Mouse (Mus musculus) heart, adult 8-10 months (tissue): Measurements from ENCODE around the gene Hdac7. TPM values are rescaled to one million over a fixed set of nuclear protein-coding genes. Genes with fewer than 3 reads are reported as not detected.
"Not testable (repeated sequence)": the region's sequence is repeated elsewhere in the genome, so short reads cannot be mapped to it uniquely, and the experiment has no call there.

Source experiments
- DNase-seq: peaks from one replicate; pipeline ENCODE4 v3.0.0; 2022; ENCODE audit warnings: low spot score
- total RNA-seq, 4 experiments: library from RNA; stranded (reverse); gene quantifications; 2 replicates each; pipeline ENCODE4 v1.2.4; 2022

The Hdac7 gene
- total RNA-seq, result 10 to 100 TPM; 22.9 to 29.0 (median 26.5) TPM

DNA sequence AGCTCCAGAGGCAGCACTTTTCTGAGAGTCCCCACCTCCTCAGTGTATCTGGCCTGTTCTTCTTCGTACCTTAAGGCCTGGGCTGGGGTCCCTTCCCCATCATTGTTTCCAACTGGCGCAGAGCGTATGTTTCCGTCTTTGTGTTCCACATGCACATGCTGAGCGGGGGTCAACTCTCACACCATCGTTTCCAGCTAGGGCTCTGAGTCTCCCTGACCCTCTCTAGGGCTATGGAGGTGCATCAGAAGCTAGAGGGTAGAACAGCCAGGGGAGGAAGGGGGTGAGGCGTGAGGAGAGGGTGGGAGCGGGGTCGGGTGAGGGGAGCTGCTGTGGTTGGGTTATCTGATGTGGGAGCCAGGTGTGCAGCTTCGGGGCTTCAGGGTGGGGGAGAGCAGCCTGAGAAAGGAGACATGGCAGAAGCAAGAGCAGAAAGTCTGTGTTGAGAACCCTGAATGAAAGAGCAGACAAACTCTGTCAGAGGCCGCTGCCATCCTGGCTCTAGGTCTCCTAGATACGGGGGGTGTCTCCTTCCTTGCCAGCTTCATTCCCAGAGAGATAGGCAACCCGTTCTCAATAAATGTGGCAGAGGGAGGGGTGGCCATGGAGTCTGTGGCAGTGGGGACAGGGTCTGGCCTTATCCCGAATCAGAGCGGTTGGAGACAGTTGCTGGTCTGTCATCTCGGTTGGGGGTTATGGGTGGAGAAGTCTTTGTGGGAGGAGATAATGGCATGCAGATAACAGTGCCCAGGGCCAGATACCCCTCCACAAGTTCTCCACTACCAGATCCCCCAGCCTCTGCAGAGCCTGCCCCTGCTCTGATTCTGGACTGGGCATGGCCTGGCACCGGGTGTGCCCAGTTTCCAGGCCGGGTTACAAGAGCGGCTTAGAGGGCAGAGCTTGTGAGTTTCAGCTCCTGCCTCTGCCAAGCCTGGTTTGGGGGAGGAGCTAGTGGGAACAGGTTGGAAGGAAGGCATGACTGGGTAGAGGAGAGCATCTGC lies at the start of gene Hdac7:
Gene Hdac7 (minus strand): TSS at position 466 of the 998 bp plus-strand sequence.
- DNase-seq, result no peak

DNA sequence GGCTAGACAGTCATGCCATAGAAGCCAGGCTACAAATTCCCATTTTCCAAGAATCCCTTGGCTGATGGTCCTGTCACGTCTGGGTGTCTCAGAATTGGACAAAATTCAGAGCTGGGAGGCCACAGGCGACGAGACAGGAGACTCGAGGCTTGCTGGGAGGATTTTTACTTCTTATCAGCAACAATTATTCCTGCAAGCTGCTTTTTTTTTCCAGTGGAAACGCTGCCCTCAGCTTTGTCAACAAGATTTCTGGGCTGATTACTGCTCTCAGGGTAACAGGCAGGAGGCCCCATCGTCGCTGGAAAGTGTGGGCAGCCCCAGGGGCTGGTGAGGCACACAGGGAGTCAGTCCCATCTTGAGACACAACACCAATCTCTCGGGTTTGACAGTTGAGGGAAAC lies 48.2 kb upstream of the Hdac7 start:
- DNase-seq, result no peak

- no peak for DNase-seq
These were observed 46.1 kb upstream of the Hdac7 start for GRCm38 (mm10) chr15:97890450-97890849.

- DNase-seq, result peak; percentile 29
These were observed 45.7 kb upstream of the Hdac7 start for GRCm38 (mm10) chr15:97890017-97890416.

GRCm38 (mm10) chr15:97887541-97888016 lies 43.3 kb upstream of the Hdac7 start:
- no peak for DNase-seq

GRCm38 (mm10) chr15:97881423-97881822 lies 37.1 kb upstream of the Hdac7 start:
- DNase-seq, result no peak

- DNase-seq, result no peak
These were observed 36.1 kb upstream of the Hdac7 start for GRCm38 (mm10) chr15:97880441-97880840.

DNA sequence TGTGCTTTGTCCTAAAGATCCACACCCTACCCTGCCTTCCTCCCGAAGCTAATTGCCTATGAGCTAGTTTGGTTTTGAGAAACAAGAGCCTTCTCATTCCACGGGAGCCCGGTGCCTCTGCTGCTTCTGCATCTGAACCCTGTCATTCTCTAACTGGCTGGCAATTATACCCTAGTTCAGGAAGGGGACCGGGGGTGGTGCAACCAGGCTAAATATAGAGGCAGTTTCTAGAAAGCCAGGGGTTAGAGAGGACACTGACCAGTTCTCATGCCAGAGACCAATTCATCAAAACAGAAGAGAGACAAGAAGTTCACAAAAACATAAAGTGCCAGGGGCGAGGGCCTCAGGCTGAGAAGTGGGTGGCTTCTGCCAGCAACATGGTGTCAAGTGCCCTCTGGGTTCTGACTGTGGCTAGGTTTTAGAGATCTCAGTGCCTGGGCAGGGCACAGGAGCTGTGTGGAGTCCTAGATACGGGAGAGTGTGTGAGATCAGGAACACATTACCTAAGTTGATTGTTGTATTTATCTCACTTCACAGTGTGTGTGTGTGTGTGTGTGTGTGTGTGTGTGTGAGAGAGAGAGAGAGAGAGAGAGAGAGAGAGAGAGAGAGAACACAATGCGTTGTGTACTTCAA lies 34.5 kb upstream of the Hdac7 start:
- peak; percentile 48 for DNase-seq

GRCm38 (mm10) chr15:97875784-97876183 lies 31.5 kb upstream of the Hdac7 start:
- DNase-seq, result no peak

GRCm38 (mm10) chr15:97873717-97874116 lies 29.4 kb upstream of the Hdac7 start:
- DNase-seq, result no peak

DNA sequence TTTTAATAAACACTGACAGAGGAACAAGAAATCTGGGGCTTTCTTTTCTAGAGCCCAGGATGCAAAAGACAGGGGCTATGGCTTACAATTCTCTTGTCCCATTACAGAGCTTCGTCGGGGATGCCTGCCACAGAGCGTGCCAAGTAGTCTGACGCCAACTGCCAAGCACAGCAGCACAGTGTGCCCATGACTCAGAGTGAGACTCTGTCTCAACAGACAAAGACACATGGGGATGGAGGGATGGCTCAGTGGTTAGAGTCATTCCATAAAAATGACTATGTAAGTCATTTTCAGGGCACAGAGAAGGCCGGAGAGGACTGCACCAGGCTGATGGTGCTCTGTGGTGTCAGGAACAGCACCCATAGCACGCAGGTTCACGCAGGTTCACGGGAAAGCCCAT lies 27.9 kb upstream of the Hdac7 start:
- DNase-seq, result no peak

GRCm38 (mm10) chr15:97871055-97872030 lies 27.0 kb upstream of the Hdac7 start:
- DNase-seq, result no peak

DNA sequence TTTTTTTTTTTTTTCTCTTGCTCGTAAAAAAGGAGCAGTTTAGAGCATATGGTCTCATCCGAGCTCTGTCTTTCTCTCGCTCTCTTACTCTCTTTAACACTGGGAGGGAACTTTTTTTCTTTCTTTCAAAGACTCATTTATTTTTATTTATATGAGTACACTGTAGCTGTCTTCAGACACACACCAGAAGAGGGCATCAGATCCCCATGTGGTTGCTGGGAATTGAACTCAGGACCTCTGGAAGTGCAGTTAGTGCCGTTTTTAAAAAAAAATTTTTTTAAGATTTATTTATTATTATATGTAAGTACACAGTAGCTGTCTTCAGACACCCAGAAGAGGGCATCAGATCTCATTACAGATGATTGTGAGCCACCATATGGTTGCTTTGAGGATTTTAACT lies 25.8 kb upstream of the Hdac7 start:
- DNase-seq, result not testable (repeated sequence)

- DNase-seq, result no peak
These were observed 24.7 kb upstream of the Hdac7 start for GRCm38 (mm10) chr15:97868985-97869384.

GRCm38 (mm10) chr15:97865988-97866387 lies 21.7 kb upstream of the Hdac7 start:
- no peak for DNase-seq

DNA sequence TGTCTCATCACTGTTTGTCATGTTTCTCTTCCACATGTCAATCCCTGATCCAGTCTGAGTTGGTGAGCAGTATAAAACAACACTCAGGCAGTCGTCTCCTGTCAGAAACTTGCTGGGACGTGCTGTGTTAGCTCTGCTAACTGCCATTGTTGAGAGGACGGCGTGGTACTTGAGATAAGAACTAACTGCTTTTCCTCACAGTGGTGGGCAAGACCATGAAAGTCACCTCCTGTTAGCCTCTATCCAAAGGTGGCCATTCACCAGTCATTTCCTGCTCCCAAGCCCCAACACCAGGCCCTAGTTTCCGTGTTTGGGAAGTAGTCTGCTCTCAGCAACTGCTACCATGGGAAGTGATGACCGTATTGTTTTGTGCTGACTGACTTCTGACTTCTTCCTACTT lies 20.9 kb upstream of the Hdac7 start:
- DNase-seq, result no peak

- DNase-seq, result no peak
These were observed 20.2 kb upstream of the Hdac7 start for GRCm38 (mm10) chr15:97864361-97865045.

GRCm38 (mm10) chr15:97863494-97863881 lies 19.2 kb upstream of the Hdac7 start:
- no peak for DNase-seq

DNA sequence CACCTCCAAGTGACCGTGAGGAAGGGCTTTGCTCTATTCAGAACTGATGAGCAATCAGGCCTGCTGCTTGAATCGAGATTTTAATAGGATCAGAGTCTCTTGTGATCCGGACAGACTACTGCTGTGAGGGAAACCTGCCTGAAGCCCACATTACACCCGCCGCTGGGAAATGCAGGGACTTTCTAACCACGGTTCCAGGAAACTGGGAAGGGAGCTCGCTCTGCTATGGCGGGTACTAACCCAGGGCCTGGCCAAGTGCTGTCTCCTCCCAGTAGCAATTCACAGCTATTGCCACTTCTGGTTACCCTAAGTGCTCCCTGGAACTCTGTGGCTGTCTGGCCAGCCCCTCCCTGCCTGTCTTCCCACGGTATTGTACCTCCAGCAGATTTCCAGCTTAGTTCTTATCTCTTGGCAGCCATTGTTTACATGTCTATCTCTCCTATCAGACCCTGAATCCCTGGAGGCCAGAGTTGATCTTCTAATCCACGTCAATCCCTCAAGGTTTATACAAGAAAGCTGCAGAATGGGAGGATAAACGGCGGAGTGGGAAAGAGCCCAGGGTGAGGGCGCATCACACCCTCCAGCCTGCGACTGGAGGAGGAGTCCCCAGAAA lies 18.7 kb upstream of the Hdac7 start:
- no peak for DNase-seq

GRCm38 (mm10) chr15:97860353-97860752 lies 16.1 kb upstream of the Hdac7 start:
- no peak for DNase-seq
